10 mouse cellular contexts compared by ENCODE assay signal in the genomic region with DNA sequence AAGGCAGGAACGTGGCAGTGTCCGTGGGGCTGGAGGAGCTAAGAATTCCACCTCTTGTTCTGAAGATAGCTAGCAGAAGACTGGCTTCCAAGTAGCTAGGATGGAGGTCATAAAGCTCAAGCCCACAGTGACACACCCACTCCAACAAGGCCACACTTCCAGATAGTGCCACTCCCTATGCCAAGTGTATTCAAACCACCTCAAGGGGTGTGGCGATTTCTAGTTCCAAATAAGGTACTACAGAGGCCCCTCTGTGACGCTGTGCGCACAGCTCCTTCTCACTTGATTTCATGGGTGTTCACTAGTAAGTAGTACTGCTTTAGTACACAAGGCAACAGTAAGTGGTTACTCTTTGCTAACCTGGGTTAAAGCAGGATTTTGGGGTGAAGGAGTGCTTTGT.
DNase-seq lines count a peak whose midpoint lies in the region; ATAC-seq and TF ChIP-seq lines count a peak whose summit lies in the region.
"Had no signal": no experiment of that assay in that cellular context is flagged by ENCODE, and none has a peak within 500 bp of the region (broad histone marks: within the 10 kb centered on the region; RNA-seq: fewer than 3 reads in every experiment).

No protein-coding gene starts in this region.

- no peak overlapping the region for H3K4me2 ChIP-seq in intestine, postnatal 0 days (replicated peaks; ENCODE audit: low read depth)
- H3K4me2 ChIP-seq: embryonic facial prominence, embryonic 13.5 days had no signal

- 39% methylated on average over 5 of the region's 5 CpGs for WGBS in intestine, postnatal 0 days

- H3K36me3 ChIP-seq in intestine, postnatal 0 days (ENCODE audit: control insufficient read depth, insufficient read depth) = peaks cover 3% of the 10 kb centered on the region; the same call in 1 of the 2 replicates

- H3K9me3 ChIP-seq in intestine, postnatal 0 days (ENCODE audit: control insufficient read depth) = no peaks in the 10 kb centered on the region
- H3K9me3 ChIP-seq: embryonic facial prominence, embryonic 13.5 days had no signal

- TF ChIP-seq CTCF in intestine, postnatal 0 days (IDR thresholded peaks at IDR 0.05; ENCODE audit: low read depth) = no peak

- no peaks in the 10 kb centered on the region; the same call in 1 of the 2 replicates for H3K4me1 ChIP-seq in intestine, postnatal 0 days (replicated peaks; ENCODE audit: control insufficient read depth, insufficient read depth, low read length)

- no peak overlapping the region for H3K4me3 ChIP-seq in intestine, postnatal 0 days (ENCODE audit: low read depth, low read length)
- H3K4me3 ChIP-seq: embryonic facial prominence, embryonic 13.5 days had no signal

- H3K27me3 ChIP-seq in intestine, postnatal 0 days (replicated peaks; ENCODE audit: control insufficient read depth, insufficient read depth, low read length) = no peaks in the 10 kb centered on the region
- H3K27me3 ChIP-seq: embryonic facial prominence, embryonic 13.5 days had no signal

- H3K27ac ChIP-seq in intestine, postnatal 0 days (ENCODE audit: low read depth, low read length) = no peak overlapping the region
- H3K27ac ChIP-seq: embryonic facial prominence, embryonic 13.5 days had no signal

- ATAC-seq in intestine, postnatal 0 days = peak; percentile 87

- peak; percentile 28 to 37 for DNase-seq in lung, adult 18-20 months
- DNase-seq in lung, postnatal 14 days = no peak
- peak; percentile 62 for DNase-seq in T-cell, adult 2 months (ENCODE audit: low spot score)
- peak; percentile 73 for DNase-seq in naive thymus-derived CD4-positive, alpha-beta T cell, adult 2 months (ENCODE audit: low read depth)
- no peak for DNase-seq in layer of hippocampus, postnatal 10 days (ENCODE audit: low spot score in 2 of 2)
- DNase-seq in urinary bladder, adult 18-20 months (ENCODE audit: low spot score in 2 of 2) = no peak
- no peak for DNase-seq in left cerebral cortex, adult 11 months (ENCODE audit: low spot score)
- DNase-seq: kidney, postnatal 25 days had no signal

- H3K9ac ChIP-seq in intestine, postnatal 0 days (ENCODE audit: low read depth, low read length) = no peak overlapping the region
- H3K9ac ChIP-seq: embryonic facial prominence, embryonic 13.5 days had no signal

Comparison
In these comparisons a context has a peak if more than half of its experiments do, and no peak if none do; other contexts are left out.
1. DNase-seq: peak in lung, adult 18-20 months (2 of 2), T-cell, adult 2 months (single experiment) and naive thymus-derived CD4-positive, alpha-beta T cell, adult 2 months (single experiment); none in lung, postnatal 14 days (single experiment), layer of hippocampus, postnatal 10 days (0 of 2), urinary bladder, adult 18-20 months (0 of 2) and left cerebral cortex, adult 11 months (single experiment).